Mouse (Mus musculus) forebrain, embryonic 13.5 days (tissue): Measurements from ENCODE around the gene Prame. TPM values are rescaled to one million over a fixed set of nuclear protein-coding genes. Genes with fewer than 3 reads are reported as not detected.
A peak's percentile ranks its signal among the peaks of the same experiment; 100 is the strongest.
"Not testable (repeated sequence)": the region's sequence is repeated elsewhere in the genome, so short reads cannot be mapped to it uniquely, and the experiment has no call there.

ENCODE experiments used
- ATAC-seq: fragments of 200-750 bp; cut with Nextera tagmentation; 2 replicates; pipeline ENCODE4 v1.8.0; 2017
- H3K27ac ChIP-seq: fragments of 300-500 bp; sonication (generic); 2 replicates; pipeline ENCODE4 v1.5.1; 2015; ENCODE audit warnings: inconsistent platforms, mild to moderate bottlenecking, moderate library complexity
- H3K27me3 ChIP-seq: fragments of 300-500 bp; sonication (generic); 2 replicates; pipeline ENCODE4 v1.6.1; 2015; ENCODE audit warnings: mild to moderate bottlenecking, inconsistent platforms
- H3K36me3 ChIP-seq: fragments of 300-500 bp; sonication (generic); 2 replicates; pipeline ENCODE4 v1.6.1; 2015; ENCODE audit warnings: mild to moderate bottlenecking, inconsistent platforms; ENCODE audit not compliant: poor library complexity, severe bottlenecking
- H3K4me1 ChIP-seq: fragments of 300-500 bp; sonication (generic); 2 replicates; pipeline ENCODE4 v1.6.1; 2015; ENCODE audit warnings: inconsistent platforms
- H3K4me2 ChIP-seq: fragments of 300-500 bp; sonication (generic); 2 replicates; pipeline ENCODE4 v1.6.1; 2015; ENCODE audit warnings: inconsistent platforms, mild to moderate bottlenecking, moderate library complexity
- H3K4me3 ChIP-seq: fragments of 300-500 bp; sonication (generic); 2 replicates; pipeline ENCODE4 v1.5.1; 2015; ENCODE audit warnings: mild to moderate bottlenecking, inconsistent platforms
- H3K9ac ChIP-seq: fragments of 300-500 bp; sonication (generic); 2 replicates; pipeline ENCODE4 v1.6.1; 2015; ENCODE audit warnings: mild to moderate bottlenecking, inconsistent platforms
- H3K9me3 ChIP-seq: fragments of 300-500 bp; sonication (generic); replicated peaks from 2 replicates; pipeline ENCODE4 v1.6.1; 2016; ENCODE audit warnings: inconsistent platforms
- WGBS: fragments of 180-500 bp; shearing (Covaris S2); methylation state at CpG from one replicate; pipeline ENCODE4 v1.1.7; 2015; 5-methylcytosine and 5-hydroxymethylcytosine counted together
- polyA plus RNA-seq: library from polyadenylated mRNA; unstranded; fragments of >200 nt; fragmentation: Nextera tagmentation; extraction: Ambion mirVana; gene quantifications from 2 replicates; pipeline ENCODE4 v1.2.1, GENCODE M21; 2015

Prame gene
- polyA plus RNA-seq = not detected in 2 replicates

DNA sequence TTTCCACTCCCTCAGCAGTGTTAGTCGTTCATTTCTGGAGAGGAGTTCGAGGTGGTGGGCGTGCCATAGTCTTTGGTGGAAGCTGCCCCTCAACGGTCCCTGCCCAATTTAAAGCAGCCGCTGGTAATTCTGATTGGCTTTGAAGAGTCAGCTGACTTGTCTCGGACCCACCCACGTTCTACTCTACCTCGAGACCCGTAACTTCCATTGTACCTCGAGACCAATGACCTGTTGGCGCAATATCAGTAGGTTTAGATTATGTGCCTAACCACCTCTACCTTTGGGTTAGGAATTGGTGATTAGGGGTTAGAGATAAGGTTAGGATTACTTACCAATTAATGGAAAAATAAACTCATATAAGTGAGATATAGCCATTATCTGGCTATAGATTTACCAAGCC lies at the start of gene Prame:
TSS of gene Prame (minus strand) at position 101 of the 400 bp plus-strand sequence.
- no peak within 1 kb of the TSS for H3K9ac ChIP-seq
- H3K4me2 ChIP-seq = no peak within 1 kb of the TSS
- H3K36me3 ChIP-seq = no peaks in the 10 kb centered on the region
- H3K27ac ChIP-seq = no peak within 1 kb of the TSS
- no peaks in the 10 kb centered on the region for H3K4me1 ChIP-seq
- no peak for ATAC-seq
- no peaks in the 10 kb centered on the region for H3K27me3 ChIP-seq
- no peak within 1 kb of the TSS for H3K4me3 ChIP-seq
- H3K9me3 ChIP-seq = no peaks in the 10 kb centered on the region
- WGBS = 91% methylated on average over 11 of the region's 11 CpGs

DNA sequence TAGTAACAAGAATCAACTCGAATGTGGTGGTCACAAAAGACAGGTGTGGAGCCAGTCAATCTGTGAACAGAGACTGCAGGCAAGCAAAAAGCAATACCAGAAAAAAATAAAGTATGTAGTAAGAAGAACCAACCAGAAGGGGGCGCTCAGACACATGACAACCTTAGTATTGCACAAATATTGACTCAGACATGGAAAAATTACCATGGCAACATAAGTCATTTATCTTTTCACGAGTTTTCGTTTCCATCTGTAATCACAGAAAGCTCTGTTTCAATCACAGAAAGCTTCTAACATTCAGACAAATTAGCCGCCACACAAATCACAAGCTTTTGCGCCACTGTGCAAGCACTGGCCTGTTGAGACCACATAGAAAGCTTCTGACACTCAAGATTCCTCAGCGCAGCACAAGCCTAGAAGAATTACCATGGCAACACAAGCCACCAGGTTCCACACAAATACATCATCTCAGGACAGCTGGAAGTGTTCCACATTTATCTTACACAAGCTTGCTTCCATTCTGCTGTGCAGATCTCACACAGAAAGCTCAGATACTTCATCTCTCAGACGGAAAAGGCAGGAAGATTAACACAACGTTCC lies 24.8 kb upstream of the Prame start:
- H3K9ac ChIP-seq = no peak overlapping the region
- no peak overlapping the region for H3K4me2 ChIP-seq
- no peak overlapping the region for H3K27ac ChIP-seq
- H3K36me3 ChIP-seq = no peaks in the 10 kb centered on the region
- no peaks in the 10 kb centered on the region for H3K27me3 ChIP-seq
- no peaks in the 10 kb centered on the region for H3K4me1 ChIP-seq
- peak; percentile 36; the same call in 1 of the 2 replicates for ATAC-seq
- H3K4me3 ChIP-seq = no peak overlapping the region
- WGBS = 44% methylated on average over 9 of the region's 9 CpGs
- no peaks in the 10 kb centered on the region for H3K9me3 ChIP-seq

DNA sequence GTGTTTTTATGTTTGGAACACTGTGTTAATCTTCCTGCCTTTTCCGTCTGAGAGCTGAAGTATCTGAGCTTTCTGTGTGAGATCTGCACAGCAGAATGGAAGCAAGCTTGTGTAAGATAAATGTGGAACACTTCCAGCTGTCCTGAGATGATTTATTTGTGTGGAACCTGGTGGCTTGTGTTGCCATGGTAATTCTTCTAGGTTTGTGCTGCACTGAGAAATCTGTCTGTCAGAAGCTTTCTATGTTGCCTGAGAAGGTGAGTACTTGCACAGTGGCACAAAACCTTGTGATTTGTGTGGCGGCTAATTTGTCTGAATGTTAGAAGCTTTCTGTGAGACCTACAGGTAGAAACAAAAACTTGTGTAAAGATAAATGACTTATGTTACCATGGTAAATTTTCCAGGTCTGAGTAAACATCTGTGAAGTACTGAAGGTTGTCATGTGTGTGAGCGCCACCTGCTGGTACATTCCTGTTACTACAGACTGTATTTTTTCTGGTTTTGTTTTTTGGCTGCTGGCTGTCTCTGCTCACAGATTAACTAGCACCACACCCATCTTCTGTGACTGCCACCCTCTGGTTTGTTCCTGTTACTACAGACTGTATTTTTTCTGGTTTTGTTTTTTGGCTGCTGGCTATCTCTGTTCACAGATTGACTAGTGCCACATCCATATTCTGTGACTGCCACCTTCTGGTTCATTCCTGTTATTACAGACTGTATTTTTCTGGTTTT lies 26.0 kb downstream of the Prame start:
- not testable (repeated sequence) for H3K9ac ChIP-seq, H3K27me3 ChIP-seq, H3K27ac ChIP-seq, H3K4me2 ChIP-seq, H3K9me3 ChIP-seq, H3K36me3 ChIP-seq, H3K4me1 ChIP-seq, ATAC-seq, H3K4me3 ChIP-seq
- 78% methylated on average over 3 of the region's 3 CpGs for WGBS

DNA sequence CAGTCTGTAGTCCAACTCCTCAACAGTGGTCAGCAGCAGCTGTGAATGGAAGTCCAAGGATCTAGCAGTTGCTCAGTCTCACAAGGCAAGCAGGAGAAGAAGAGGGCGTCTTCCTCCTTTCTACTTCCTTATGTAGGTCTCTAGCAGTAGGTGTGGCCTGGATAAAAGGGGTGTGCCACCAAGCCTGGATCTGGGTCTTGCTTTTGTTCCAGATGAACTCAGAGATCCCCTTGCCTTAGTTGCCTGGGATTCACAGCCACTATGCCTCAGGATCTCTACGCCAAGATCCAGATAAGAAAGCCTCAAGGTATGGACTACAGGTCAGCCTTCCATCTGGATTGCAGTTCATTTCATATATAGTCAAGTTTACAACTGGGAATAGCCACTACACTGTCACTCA lies 28.8 kb downstream of the Prame start, which contains the start of gene Nxf7:
TSS of gene Nxf7 (minus strand) at position 101 of the 400 bp plus-strand sequence.
- no peak within 1 kb of the TSS for H3K27ac ChIP-seq
- H3K9ac ChIP-seq = no peak within 1 kb of the TSS
- ATAC-seq = no peak
- no peak within 1 kb of the TSS for H3K4me2 ChIP-seq
- no peaks in the 10 kb centered on the region for H3K27me3 ChIP-seq
- no peaks in the 10 kb centered on the region; the same call in 1 of the 2 replicates for H3K9me3 ChIP-seq
- 90% methylated on average over 2 of the region's 2 CpGs for WGBS
- no peaks in the 10 kb centered on the region for H3K36me3 ChIP-seq
- no peak within 1 kb of the TSS for H3K4me3 ChIP-seq
- no peaks in the 10 kb centered on the region for H3K4me1 ChIP-seq

DNA sequence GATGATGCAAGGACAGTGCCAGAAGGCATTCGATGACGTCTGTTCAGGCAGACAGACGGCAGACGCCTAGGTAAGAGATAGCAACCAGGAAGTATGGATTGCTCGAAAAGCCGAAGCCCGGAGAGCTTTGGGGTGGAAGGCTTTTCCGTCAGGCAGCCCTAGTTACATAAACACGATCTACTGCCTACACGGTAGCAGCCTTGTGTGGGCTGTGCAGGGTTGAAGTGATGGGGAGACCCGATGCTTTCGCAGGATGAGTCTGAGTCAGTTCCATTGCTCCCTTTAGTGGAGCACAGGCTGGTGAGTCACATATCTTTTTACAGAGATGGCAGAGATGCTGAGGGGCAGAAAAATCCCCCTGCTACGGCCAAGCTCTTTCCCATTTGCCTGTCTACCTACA lies 29.4 kb downstream of the Prame start:
- Histone ChIP-seq H3K4me2 (no peak overlapping the region), H3K4me3 (no peak overlapping the region), H3K4me1 (no peaks in the 10 kb centered on the region), H3K9ac (no peak overlapping the region), H3K27me3 (no peaks in the 10 kb centered on the region), H3K27ac (no peak overlapping the region), H3K9me3 (no peaks in the 10 kb centered on the region; the same call in 1 of the 2 replicates), H3K36me3 (no peaks in the 10 kb centered on the region)
- ATAC-seq = no peak
- WGBS = 92% methylated on average over 13 of the region's 13 CpGs

DNA sequence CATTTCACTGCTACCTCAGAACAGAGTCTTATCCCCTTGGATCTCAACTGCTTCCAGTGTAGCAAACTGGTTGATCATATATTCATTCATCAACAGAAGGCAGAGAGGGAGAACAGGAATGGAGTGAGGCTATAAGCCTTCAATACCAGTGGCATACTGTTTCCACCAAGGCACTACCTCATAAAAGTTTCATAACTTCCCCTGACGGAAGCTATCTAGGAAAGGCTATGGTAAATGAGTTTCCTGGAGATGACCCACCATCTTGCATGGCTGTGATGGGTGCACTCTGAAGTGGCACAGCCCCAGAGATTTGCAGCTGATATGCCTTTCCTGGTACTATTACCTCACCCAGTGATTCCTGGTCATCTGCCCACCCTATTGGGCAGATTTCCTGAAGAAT lies 51.1 kb downstream of the Prame start:
- Histone ChIP-seq H3K27me3 (no peaks in the 10 kb centered on the region), H3K4me3 (no peak overlapping the region), H3K36me3 (no peaks in the 10 kb centered on the region), H3K4me1 (no peaks in the 10 kb centered on the region), H3K9ac (no peak overlapping the region), H3K4me2 (no peak overlapping the region), H3K27ac (no peak overlapping the region), H3K9me3 (no peaks in the 10 kb centered on the region)
- ATAC-seq = no peak
- 100% methylated on average over 1 of the region's 1 CpGs for whole genome bisulfite sequencing

DNA sequence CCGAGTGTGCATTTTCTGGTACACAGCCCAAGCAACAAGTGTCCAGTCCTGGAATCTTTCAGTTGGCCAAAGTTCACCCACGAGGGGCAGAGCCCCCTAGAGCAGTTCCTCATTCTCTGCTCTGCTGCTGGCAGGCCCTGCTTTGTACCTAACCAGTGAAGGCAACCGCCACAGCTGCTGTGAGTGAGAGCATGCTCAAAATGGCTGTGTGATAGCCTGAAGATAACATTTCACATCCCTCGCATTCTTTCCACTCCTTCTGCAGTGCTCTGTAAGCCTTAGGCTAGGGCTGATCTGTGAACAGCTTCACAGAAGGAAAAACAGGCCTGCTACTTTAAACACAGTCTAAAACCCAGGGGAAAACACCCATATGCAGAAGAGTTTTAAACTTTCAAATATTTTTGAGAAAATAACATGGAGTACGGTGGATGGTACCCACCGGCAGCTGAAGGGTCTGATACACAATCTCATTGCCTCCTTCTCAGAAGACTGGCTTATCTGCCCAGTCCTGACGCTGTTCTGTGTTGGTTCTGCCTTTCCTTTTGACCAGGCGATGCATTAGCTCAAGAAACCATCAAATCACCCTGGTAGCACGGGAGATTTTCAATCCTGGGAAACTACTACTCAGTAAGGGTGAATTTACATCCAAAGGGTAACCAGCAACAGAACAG lies 52.4 kb downstream of the Prame start:
- H3K27me3 ChIP-seq, H3K27ac ChIP-seq, H3K4me2 ChIP-seq, H3K9me3 ChIP-seq, ATAC-seq, H3K9ac ChIP-seq, H3K4me3 ChIP-seq, H3K4me1 ChIP-seq, H3K36me3 ChIP-seq: not testable (repeated sequence)
- 71% methylated on average over 9 of the region's 9 CpGs for WGBS

DNA sequence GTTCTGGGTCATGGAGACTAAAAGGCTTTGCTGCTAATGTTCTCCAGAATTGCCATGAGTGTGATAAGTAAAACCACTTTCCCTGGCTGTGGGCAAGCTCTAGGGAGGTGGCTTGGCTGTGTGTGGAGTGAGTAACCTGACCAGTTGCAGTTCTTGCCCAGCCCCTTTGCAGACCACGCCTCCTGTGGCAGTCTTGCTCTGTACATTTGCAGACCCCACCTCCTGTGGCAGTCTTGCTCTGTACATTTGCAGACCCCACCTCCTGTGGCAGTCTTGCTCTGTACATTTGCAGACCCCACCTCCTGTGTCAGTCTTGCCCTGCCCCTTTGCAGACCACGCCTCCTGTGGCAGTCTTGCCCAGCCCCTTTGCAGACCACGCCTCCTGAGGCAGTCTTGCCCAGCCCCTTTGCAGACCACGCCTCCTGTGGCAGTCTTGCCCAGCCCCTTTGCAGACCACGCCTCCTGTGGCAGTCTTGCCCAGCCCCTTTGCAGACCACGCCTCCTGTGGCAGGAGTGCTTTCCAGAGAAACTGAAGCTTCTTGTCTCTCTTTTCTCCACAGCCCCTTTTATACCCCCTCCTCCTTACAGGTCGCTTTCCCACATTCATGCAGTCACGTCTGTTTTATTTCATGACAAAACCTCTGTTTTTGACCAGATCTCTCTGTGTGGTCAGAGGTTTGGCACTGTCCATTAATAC lies 53.1 kb downstream of the Prame start:
- H3K9me3 ChIP-seq, H3K4me1 ChIP-seq, H3K4me3 ChIP-seq, H3K4me2 ChIP-seq, H3K36me3 ChIP-seq, H3K27me3 ChIP-seq, H3K27ac ChIP-seq, H3K9ac ChIP-seq, ATAC-seq: not testable (repeated sequence)
- 26% methylated on average over 8 of the region's 8 CpGs for WGBS

DNA sequence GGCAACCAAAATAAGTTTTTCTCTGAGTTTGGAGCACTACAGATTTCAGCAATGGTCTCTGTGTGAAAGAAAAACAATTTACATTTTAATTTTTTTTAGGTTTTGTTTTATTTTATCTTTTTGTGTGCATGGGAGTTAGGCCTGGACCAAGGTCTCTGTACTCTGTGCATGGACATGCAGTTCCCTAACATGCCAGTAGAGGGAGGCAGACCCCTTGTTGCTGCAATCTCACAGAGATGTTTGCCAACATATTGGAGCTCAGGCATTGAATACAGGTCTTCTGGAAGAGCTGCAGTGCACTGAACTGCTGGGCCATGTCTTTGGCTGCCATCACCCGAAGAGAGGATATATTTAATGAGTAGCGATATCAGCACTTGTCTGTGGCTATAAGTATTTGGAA lies 58.0 kb downstream of the Prame start:
- H3K4me2 ChIP-seq, H3K27ac ChIP-seq, H3K27me3 ChIP-seq, H3K9ac ChIP-seq, H3K9me3 ChIP-seq, H3K4me3 ChIP-seq, H3K36me3 ChIP-seq, H3K4me1 ChIP-seq: not testable (repeated sequence)
- peak; percentile 84 for ATAC-seq
- WGBS = 63% methylated on average over 2 of the region's 2 CpGs

DNA sequence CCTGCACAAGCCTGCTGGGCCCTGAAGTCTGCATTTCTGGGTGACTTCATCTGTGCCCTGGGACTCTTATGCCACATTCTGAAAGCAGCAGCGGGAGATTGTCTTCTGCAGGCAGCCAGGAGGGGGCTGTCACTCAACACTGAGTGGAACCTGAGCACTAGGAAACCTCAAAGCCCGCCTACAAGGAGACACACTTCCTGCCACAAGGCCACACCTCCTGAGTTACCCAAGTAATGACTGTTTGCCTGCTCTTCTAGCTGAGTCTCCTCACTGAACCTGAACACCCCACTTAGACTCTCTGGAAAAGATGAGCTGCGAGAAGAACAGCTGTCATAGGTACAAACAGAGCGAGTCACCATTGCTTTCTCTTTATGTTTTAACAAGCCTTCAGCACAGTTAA lies 62.6 kb downstream of the Prame start:
- not testable (repeated sequence) for H3K9ac ChIP-seq, H3K4me3 ChIP-seq, H3K27ac ChIP-seq, ATAC-seq, H3K27me3 ChIP-seq, H3K4me1 ChIP-seq, H3K4me2 ChIP-seq, H3K36me3 ChIP-seq, H3K9me3 ChIP-seq
- WGBS = 51% methylated on average over 4 of the region's 4 CpGs
